Mouse (Mus musculus) hindbrain, postnatal 0 days (tissue): ENCODE measurements around the gene Dnmbp. TPM values are rescaled to one million over a fixed set of nuclear protein-coding genes. Genes with fewer than 3 reads are reported as not detected.

Experiments used
- ATAC-seq: fragments of 200-750 bp; cut with Nextera tagmentation; 2 replicates; pipeline ENCODE4 v1.8.0; 2017; ENCODE audit warnings: mild to moderate bottlenecking, moderate TSS enrichment, moderate library complexity
- DNase-seq: peaks from one replicate; pipeline ENCODE4 v3.0.0-alpha.2; 2015; ENCODE audit warnings: low spot score
- H3K27ac ChIP-seq: fragments of 300-500 bp; sonication (generic); 2 replicates; pipeline ENCODE4 v1.5.1; 2014; ENCODE audit warnings: mild to moderate bottlenecking
- H3K27me3 ChIP-seq: fragments of 300-500 bp; sonication (generic); 2 replicates; pipeline ENCODE4 v1.6.1; 2014; ENCODE audit warnings: low read length, mixed read lengths; ENCODE audit not compliant: insufficient read depth
- H3K36me3 ChIP-seq: fragments of 300-500 bp; sonication (generic); 2 replicates; pipeline ENCODE4 v1.6.1; 2014; ENCODE audit warnings: low read length, mixed read lengths; ENCODE audit not compliant: insufficient read depth
- H3K4me1 ChIP-seq: fragments of 300-500 bp; sonication (generic); 2 replicates; pipeline ENCODE4 v1.6.1; 2014; ENCODE audit warnings: antibody characterized with exemption, low read length, mixed read lengths; ENCODE audit not compliant: insufficient read depth
- H3K4me2 ChIP-seq: fragments of 300-500 bp; sonication (generic); 2 replicates; pipeline ENCODE4 v1.6.1; 2014; ENCODE audit warnings: low read depth, mild to moderate bottlenecking, low read length, moderate library complexity, mixed read lengths
- H3K4me3 ChIP-seq: fragments of 300-500 bp; sonication (generic); 2 replicates; pipeline ENCODE4 v1.5.1; 2014; ENCODE audit warnings: low read length
- H3K9ac ChIP-seq: fragments of 300-500 bp; sonication (generic); replicated peaks from 2 replicates; pipeline ENCODE4 v1.6.1; 2014; ENCODE audit warnings: mild to moderate bottlenecking, low read length, moderate library complexity, mixed read lengths
- H3K9me3 ChIP-seq: fragments of 300-500 bp; sonication (generic); 2 replicates; pipeline ENCODE4 v1.6.1; 2016; ENCODE audit warnings: low read length, mixed read lengths
- CTCF ChIP-seq: IDR thresholded peaks from 2 replicates; pipeline ENCODE4 v1.5.1; 2016; ENCODE audit warnings: antibody characterized with exemption, control low read depth, low read depth
- WGBS: fragments of 180-500 bp; shearing (Covaris S2); extraction: QIAGEN DNeasy Blood & Tissue Kit; methylation state at CpG from one replicate; pipeline ENCODE4 v1.1.7; 2014; 5-methylcytosine and 5-hydroxymethylcytosine counted together
- polyA plus RNA-seq: library from polyadenylated mRNA; unstranded; fragments of >200 nt; fragmentation: Nextera tagmentation; extraction: Ambion mirVana; gene quantifications from 2 replicates; pipeline ENCODE4 v1.2.1, GENCODE M21; 2015
- total RNA-seq: library from RNA; depleted of rRNA; stranded (reverse); fragments of >200 nt; gene quantifications from 2 replicates; pipeline ENCODE4 v1.2.3, GENCODE M21; 2014

Dnmbp gene
- total and polyA plus RNA-seq, 2 experiments from 2014 or later = 6.5 to 13.3 TPM

DNA sequence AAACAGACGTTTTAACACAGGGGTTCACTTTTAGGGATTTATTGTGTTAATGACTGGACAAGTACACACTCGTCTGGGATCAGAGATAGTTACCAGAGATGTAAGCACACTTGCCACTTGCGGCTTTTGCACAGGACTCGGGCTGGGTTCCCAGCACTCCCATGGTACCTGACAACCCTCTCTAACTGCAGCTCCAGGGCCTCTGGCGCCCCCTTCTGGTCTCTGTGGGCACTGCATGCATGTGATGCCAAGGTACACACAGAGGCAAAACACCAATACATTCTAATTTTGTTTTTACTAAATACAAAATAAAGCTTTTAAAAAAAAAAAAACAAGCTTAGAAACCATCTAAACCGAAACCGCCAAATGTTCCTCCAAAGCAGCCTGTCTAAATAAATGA lies 58.4 kb downstream of the Dnmbp start:
- peak; percentile 45 for TF ChIP-seq CTCF
- Histone ChIP-seq H3K27me3 (no peaks in the 10 kb centered on the region), H3K4me2 (no peak overlapping the region), H3K4me1 (no peaks in the 10 kb centered on the region; the same call in none of the 2 replicates), H3K27ac (no peak overlapping the region), H3K9ac (no peak overlapping the region), H3K9me3 (no peaks in the 10 kb centered on the region), H3K4me3 (no peak overlapping the region), H3K36me3 (no peaks in the 10 kb centered on the region)
- ATAC-seq = no peak
- no peak for DNase-seq
- whole genome bisulfite sequencing = 86% methylated on average over 7 of the region's 7 CpGs

DNA sequence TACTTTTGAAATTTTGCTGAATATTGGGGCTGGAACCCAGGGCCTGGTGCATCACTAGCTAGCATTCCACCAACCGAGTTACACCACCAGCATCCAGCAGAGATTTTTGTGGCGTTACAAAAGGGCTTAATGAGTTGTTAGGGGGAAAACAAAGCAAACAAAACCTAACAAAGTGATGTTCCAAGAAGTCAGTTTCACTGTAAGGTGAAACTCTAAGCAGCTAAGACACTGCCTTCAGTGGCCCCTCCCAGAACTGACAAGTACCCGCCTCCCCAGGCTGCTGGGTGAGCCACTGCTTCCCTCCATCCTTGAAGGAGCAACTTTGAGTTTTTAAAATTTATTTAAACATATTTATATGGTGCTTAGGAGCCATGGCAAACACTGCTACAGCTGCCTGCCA lies 59.6 kb downstream of the Dnmbp start:
- DNase-seq (no peak), ATAC-seq (no peak)
- Histone ChIP-seq H3K27ac (no peak overlapping the region), H3K27me3 (no peaks in the 10 kb centered on the region), H3K4me3 (no peak overlapping the region), H3K36me3 (no peaks in the 10 kb centered on the region), H3K4me2 (no peak overlapping the region; the same call in 1 of the 2 replicates), H3K9ac (no peak overlapping the region), H3K4me1 (no peaks in the 10 kb centered on the region; the same call in none of the 2 replicates), H3K9me3 (no peaks in the 10 kb centered on the region)
- WGBS = 19% methylated on average over 3 of the region's 3 CpGs
- no peak for TF ChIP-seq CTCF

DNA sequence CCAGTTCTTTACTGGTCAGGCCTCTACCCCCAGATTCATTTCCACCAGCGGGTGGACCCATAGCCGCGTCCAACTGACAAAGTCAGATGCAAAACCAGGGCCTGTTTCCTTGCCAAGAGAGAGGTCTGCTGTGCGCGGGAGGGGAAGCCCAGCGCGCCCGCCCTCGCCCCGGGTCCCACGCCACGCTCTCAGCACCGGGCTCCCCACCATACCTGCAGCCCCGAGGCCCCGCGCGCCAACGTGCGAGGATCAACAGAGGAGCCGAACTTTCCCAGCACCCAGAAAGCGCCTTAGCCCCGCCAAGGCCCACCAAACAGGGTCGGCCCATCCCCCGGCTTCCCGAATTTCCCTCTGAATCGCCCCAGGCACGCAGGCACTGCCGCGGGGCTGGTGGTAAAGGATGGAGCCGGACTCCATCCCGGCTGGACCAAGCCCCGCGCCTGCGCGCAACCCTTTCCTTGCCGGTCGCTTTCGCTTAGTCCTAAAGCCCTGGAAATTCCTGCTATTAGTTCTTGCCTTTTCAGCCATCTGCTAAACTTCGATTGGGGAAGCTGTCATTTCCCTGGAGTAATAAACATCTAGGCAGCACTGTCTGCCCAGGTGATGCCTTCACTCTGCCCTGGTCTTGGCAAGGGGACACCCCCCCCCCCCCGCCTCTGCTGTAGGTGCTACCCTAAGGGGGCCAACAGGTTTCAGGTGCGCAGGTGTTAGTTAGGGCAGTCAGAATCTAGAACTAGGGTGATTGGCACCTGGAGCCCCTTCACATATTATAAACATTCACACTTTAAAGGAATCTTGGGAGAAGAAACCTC lies 60.4 kb downstream of the Dnmbp start:
- Histone ChIP-seq H3K9ac (peak overlapping the region; percentile 66), H3K4me3 (peak overlapping the region; percentile 77), H3K27me3 (no peaks in the 10 kb centered on the region), H3K4me1 (no peaks in the 10 kb centered on the region; the same call in none of the 2 replicates), H3K27ac (peak overlapping the region; percentile 86), H3K36me3 (no peaks in the 10 kb centered on the region), H3K9me3 (no peaks in the 10 kb centered on the region), H3K4me2 (peak overlapping the region; percentile 77)
- 1% methylated on average over 41 of the region's 41 CpGs for WGBS
- TF ChIP-seq CTCF = peak; percentile 21; the same call in 1 of the 2 replicates
- ATAC-seq = peak; percentile 93
- peak; percentile 93 for DNase-seq

DNA sequence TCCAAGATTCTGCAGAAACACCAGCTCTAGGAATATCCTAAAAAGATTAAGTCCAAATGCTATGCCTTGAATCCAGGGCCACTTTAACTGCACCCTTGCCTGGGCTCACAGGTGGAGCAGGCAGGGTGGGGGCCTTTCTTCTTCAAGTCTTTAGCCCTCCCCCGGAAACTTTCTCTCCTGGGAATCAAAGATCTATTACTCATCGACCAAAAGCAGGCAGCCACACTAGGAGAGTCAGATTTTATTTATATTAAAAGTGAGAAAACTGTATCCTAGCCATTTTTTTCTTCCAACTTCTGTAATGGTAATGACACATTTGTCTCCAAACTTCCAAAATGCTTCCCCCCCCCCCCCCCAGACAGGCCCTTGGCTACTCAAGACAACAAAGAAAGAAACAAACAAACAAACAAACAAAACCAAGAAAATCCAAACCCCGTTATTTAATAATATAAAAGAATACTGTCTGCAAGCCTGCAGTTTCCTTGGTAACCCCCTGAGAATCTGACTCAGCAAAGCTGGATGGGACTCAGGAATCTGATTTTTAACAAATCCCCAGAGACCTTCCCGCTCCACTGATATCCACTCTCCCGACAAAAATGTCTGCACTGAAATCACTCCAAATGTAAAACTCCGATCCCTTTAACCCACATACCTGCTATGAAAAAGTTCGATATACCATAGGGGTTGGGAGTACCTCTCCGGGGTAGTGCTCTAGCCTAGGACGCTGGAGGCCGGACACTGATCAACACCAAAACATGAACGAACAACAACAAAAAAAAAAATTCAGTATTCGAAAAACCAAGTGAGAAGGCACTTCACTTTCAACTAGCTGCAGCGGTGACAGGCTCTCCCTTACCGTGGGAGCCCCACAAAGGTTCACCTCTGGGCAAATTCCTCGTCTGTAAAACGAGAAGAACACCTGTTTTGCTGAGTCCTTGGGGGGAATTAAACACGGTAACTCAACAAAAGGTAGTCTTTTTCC lies 61.6 kb downstream of the Dnmbp start:
- Histone ChIP-seq H3K4me3 (peak overlapping the region; percentile 77), H3K4me2 (peak overlapping the region; percentile 77), H3K4me1 (no peaks in the 10 kb centered on the region; the same call in none of the 2 replicates), H3K9ac (peak overlapping the region; percentile 66), H3K27me3 (no peaks in the 10 kb centered on the region), H3K27ac (peak overlapping the region; percentile 86), H3K9me3 (no peaks in the 10 kb centered on the region), H3K36me3 (0 out of 2 replicates have a peak, but pooled peaks cover under 1% of the 10 kb centered on the region)
- WGBS = 5% methylated on average over 17 of the region's 17 CpGs
- DNase-seq (peak; percentile 65), ATAC-seq (no peak)
- TF ChIP-seq CTCF = no peak

DNA sequence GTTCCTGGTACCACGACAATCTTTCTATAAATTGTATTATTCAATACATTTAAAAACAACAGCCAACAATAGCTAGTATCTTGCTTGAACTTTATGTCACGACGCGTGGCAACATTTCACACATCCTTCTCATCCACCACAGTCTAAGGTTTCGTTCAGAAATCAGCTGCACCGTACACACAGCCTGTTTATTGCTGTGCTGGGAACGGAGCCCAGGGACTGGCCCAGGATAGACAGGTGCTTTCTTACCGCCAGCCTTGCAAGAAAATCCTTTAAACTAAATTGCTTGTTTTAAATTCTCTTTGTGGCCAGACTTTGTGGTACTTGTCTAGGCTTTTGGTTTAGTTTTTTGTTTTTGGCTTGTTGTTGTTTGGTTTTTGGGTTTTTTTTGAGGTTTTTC lies 62.6 kb downstream of the Dnmbp start:
- WGBS = 69% methylated on average over 8 of the region's 8 CpGs
- Histone ChIP-seq H3K9ac (no peak overlapping the region), H3K4me2 (no peak overlapping the region), H3K9me3 (no peaks in the 10 kb centered on the region), H3K27ac (no peak overlapping the region), H3K36me3 (0 out of 2 replicates have a peak, but pooled peaks cover 11% of the 10 kb centered on the region), H3K27me3 (no peaks in the 10 kb centered on the region), H3K4me3 (no peak overlapping the region), H3K4me1 (no peaks in the 10 kb centered on the region; the same call in none of the 2 replicates)
- no peak for DNase-seq
- no peak for ATAC-seq
- TF ChIP-seq CTCF = no peak

DNA sequence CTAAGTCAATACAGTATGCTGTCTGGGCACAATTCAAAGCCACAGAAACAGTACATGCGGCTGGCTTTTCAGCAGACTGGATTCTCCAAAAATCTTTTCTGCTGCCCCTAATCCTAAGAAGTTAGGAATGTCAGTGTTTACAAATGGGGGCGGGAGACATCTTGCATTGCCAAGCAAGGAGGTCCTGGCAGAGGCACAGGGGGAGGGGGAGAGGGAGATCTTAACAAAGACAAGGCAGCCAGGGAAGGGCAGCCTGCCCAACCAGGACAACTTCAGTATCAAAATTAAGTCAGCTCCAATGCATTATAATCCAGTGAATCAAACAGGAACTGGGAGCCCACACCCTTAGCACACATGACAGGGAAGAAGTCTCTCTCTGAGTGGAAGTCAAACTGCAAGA lies 64.0 kb downstream of the Dnmbp start:
- TF ChIP-seq CTCF = no peak
- Histone ChIP-seq H3K27me3 (no peaks in the 10 kb centered on the region), H3K9me3 (no peaks in the 10 kb centered on the region), H3K4me3 (no peak overlapping the region), H3K4me2 (no peak overlapping the region), H3K9ac (no peak overlapping the region), H3K27ac (no peak overlapping the region), H3K36me3 (peaks cover 18% of the 10 kb centered on the region; the same call in 1 of the 2 replicates), H3K4me1 (no peaks in the 10 kb centered on the region; the same call in none of the 2 replicates)
- 27% methylated on average over 2 of the region's 2 CpGs for WGBS
- peak; percentile 67 for DNase-seq
- ATAC-seq = no peak
